Mouse (Mus musculus) hindlimb bud, embryonic 11.5 days (tissue): ENCODE measurements at regions not wholly inside any gene's neighbourhood (a gene's known extent, or its start where the extent isn't known, plus 50 kb on each side); places are given as distances from the start of the nearest gene placed in this dataset.

ENCODE experiments used
- DNase-seq: peaks from one replicate; pipeline ENCODE4 v3.0.0-alpha.2; 2012; ENCODE audit warnings: low read depth, low spot score; ENCODE audit errors: extremely low spot score

GRCm38 (mm10) chr2:46187265-46187888, 1070.2 kb upstream of the Zeb2 start:
- DNase-seq, result no peak

- peak; percentile 71 for DNase-seq
Measured at GRCm38 (mm10) chr2:46183241-46183640, 1066.0 kb upstream of the Zeb2 start.

- no peak for DNase-seq
Measured at GRCm38 (mm10) chr2:46179741-46180140, 1062.5 kb upstream of the Zeb2 start.

GRCm38 (mm10) chr2:46168488-46168887, 1051.3 kb upstream of the Zeb2 start:
- DNase-seq, result no peak

GRCm38 (mm10) chr2:46149848-46150247, 1032.7 kb upstream of the Zeb2 start:
- no peak for DNase-seq

- no peak for DNase-seq
Measured at GRCm38 (mm10) chr2:46119871-46120270, 1002.7 kb upstream of the Zeb2 start.

- no peak for DNase-seq
Measured at GRCm38 (mm10) chr2:46106991-46107390, 989.8 kb upstream of the Zeb2 start.

GRCm38 (mm10) chr2:46065034-46065802, 948.0 kb upstream of the Zeb2 start:
- DNase-seq, result no peak

- no peak for DNase-seq
Measured at GRCm38 (mm10) chr2:46055729-46056128, 938.5 kb upstream of the Zeb2 start.

- DNase-seq, result no peak
Measured at GRCm38 (mm10) chr2:46054902-46055301, 937.7 kb upstream of the Zeb2 start.

GRCm38 (mm10) chr2:46021854-46022253, 904.7 kb upstream of the Zeb2 start:
- no peak for DNase-seq

GRCm38 (mm10) chr2:46013771-46014269, 896.6 kb upstream of the Zeb2 start:
- no peak for DNase-seq

- no peak for DNase-seq
Measured at GRCm38 (mm10) chr2:46012716-46013115, 895.5 kb upstream of the Zeb2 start.

GRCm38 (mm10) chr2:45975157-45975556, 858.0 kb upstream of the Zeb2 start:
- DNase-seq, result no peak

GRCm38 (mm10) chr2:45968635-45969034, 851.4 kb upstream of the Zeb2 start:
- no peak for DNase-seq

GRCm38 (mm10) chr2:45956792-45957330, 839.7 kb upstream of the Zeb2 start:
- DNase-seq, result no peak

- DNase-seq, result no peak
Measured at GRCm38 (mm10) chr2:45948758-45949157, 831.6 kb upstream of the Zeb2 start.

- no peak for DNase-seq
Measured at GRCm38 (mm10) chr2:45925791-45926480, 808.7 kb upstream of the Zeb2 start.

- no peak for DNase-seq
Measured at GRCm38 (mm10) chr2:45908871-45909270, 791.7 kb upstream of the Zeb2 start.

- DNase-seq, result no peak
Measured at GRCm38 (mm10) chr2:45904623-45905235, 787.5 kb upstream of the Zeb2 start.

- no peak for DNase-seq
Measured at GRCm38 (mm10) chr2:45904090-45904489, 786.9 kb upstream of the Zeb2 start.
